Mouse (Mus musculus) gastrocnemius, postnatal 36 days (tissue): ENCODE results near the gene C1qtnf1. TPM values are rescaled to one million over a fixed set of nuclear protein-coding genes. Genes with fewer than 3 reads are reported as not detected.
A peak's percentile ranks its signal among the peaks of the same experiment; 100 is the strongest.

ENCODE experiments used
- DNase-seq, 2 experiments: peaks; one replicate each; pipeline ENCODE4 v3.0.0; 2022
- intact Hi-C: fragments of 180-260 bp; cut with DNase I; formaldehyde crosslinking; loops from one replicate; pipeline ENCODE4 v1.15.1; 2025
- total RNA-seq, 2 experiments: library from RNA; stranded (reverse); gene quantifications; 2 replicates each; pipeline ENCODE4 v1.2.3; 2021

Gene C1qtnf1
- total RNA-seq, 2 experiments from 2014 or later: 9.3 to 9.7 TPM

GRCm38 (mm10) chr11:118409106-118410072 is 18.6 kb upstream of the C1qtnf1 start:
- intact Hi-C loops: no loop called here
- no peak for DNase-seq

DNA sequence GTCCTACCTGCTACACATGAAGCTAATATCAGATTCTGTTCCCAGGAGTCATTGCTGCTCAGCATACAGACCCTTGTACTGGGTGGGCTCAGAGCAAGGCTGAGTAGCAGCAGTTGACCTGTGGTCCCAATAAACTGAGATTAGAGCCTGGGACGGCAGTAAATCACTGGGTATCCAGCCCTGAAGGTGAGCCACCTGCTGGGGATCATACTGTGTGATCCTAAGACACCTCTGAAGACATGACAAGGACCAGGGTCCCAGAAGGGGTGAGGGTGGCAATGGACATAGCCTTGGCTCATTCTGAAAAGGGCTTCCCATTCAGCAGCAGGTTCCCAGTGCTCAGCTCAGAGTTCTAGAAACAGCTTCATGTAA is 17.9 kb upstream of the C1qtnf1 start:
- intact Hi-C loops: no loop called here
- no peak for DNase-seq

GRCm38 (mm10) chr11:118410479-118410878 is 17.5 kb upstream of the C1qtnf1 start:
- intact Hi-C loops: no loop called here
- DNase-seq: no peak

- no peak for DNase-seq
- intact Hi-C loops: no loop called here
Observed at GRCm38 (mm10) chr11:118411271-118411670, 16.7 kb upstream of the C1qtnf1 start.

DNA sequence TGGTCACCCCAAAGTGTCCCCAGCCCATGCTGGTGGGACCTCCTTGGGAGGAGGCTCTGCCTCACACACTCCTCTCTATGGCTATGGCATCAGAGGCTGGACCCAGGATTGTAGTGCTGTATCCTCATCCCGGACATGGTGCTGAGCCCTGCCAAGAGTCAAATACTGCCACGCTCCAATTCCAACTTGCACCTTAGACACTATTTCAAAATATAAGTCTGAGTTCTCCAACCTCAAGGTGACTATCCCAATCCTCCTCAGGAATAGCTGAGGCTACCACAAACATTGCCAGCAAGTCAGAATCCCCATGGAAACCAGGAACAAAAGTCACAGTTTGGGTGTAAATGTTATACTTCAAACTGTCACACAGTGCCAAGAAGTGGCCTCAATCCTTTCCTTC is 15.4 kb upstream of the C1qtnf1 start:
- no peak for DNase-seq

GRCm38 (mm10) chr11:118413055-118413454 is 14.9 kb upstream of the C1qtnf1 start:
- DNase-seq: no peak
- intact Hi-C loops: no loop called here

More for the DNA sequence above, 15.4 kb upstream of the C1qtnf1 start:
- intact Hi-C loops: no loop called here

DNA sequence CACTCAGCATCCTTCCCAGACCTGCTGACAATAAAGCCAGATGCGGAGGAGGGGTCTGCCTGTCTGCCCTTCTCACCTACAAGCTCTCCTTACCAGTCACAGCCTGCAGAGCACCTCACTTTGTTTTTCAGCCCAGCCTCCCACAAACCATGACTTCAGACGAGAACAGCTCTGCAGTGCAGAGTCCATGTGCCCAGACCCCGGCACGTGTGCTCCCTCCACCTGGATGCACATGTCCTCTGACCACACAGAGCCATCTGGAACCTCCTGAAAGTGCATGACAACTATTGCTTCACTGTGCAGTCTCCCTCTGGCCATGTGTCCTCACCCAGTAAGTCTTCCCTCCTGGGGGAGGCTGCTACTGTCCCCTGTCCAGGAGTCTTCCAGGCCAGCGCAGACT is 13.7 kb upstream of the C1qtnf1 start:
- intact Hi-C loops: no loop called here
- DNase-seq: no peak

DNA sequence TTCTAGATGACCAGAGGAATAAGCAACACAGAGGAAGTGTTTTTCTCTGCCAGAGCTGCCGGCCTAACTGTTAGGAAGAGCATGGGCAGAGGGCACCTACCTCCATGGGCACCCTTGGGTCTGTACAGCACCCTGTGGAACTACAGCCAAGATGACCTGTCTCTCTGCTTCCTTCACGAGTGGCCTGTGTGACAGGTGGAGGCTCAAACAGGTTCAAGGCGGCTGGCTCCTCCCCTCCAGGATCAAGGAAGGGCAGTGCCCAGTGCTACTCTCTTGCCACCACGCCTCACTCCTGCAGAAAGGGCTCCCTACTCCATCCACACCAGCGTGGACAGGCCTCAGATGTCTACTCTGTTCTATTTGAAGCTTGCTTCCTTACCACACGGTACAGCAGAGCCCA is 12.4 kb upstream of the C1qtnf1 start:
- intact Hi-C loops: no loop called here
- DNase-seq: no peak

DNA sequence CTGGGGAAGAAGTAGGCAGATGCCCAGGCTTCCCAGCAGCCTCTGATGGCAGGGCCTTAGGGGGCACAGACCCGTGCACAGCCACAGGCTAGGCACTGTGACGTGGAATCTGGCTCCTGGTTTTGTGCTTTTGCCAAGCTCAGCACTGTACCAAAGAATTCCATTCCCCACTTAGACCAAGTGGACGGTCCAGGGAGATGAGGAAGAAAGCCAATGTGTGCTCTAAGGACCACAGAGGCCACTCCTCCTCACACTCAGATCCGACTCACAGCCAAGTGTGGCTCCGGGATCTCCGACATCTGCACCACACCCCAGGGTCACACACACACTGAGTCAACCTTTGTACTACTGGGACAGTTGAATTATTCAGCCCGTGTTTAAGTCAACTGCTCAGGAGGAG is 12.0 kb upstream of the C1qtnf1 start:
- DNase-seq: no peak
- intact Hi-C loops: no loop called here

GRCm38 (mm10) chr11:118417496-118417895 is 10.5 kb upstream of the C1qtnf1 start:
- no peak for DNase-seq
- intact Hi-C loops: no loop called here

DNA sequence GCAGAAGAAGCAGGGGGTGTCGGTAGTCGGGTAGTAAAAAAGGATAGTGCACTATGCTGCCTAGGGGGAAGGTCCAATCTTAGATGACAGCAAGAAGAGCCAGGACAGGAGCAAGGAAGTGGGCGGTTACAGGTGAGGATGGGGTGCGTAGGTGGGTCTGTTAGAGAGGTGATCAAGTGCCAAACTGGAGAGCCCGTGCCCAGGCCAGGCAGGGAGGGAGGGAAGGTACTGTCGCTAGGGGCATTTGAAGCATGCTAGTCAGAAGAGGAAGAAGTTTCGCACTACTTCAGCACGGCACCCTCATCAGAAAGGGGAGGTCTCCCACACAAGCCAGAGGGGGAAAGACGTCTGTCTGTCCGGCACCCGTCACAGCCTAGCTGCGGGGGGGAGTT is 9.6 kb upstream of the C1qtnf1 start:
- intact Hi-C loops: no loop called here
- no peak for DNase-seq

DNA sequence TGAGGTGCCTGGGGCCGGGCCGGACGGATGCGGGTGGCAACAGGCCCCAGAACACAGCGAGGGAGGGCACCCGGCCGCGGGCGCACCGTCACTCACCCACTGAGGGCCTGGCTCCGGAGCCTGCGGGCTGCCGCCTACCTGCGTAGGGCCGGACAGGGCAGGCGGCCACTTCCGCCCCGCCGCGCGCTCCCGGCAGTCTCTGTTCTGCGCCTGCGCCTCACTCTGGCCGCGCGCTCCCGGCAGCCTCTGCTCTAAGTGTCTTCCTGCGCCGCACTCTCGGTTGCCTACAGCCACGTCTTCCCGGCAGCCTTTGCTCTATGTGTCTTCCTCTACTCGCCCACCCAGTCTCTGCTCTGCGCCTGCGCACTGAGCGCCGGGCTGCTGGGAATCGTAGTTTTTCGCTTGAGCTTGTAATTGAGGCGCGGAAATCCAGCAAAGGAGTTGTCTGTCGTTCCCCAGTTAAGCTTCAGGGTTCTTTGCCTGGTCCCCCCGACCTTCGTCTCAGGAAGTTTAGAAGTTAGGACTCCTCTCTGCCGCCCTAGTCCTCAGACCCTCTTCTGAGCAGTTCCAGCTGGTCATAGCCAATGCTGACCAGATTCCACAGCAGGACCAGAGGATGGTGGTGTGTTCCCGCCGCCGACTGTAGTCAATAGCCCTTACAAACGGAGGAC is 9.0 kb upstream of the C1qtnf1 start, which contains the start of gene Cant1:
Gene Cant1, minus strand, starts transcription at position 253 of the 671 bp plus-strand sequence.
- DNase-seq: peak; percentile 95
- intact Hi-C loops: no loop called here

DNA sequence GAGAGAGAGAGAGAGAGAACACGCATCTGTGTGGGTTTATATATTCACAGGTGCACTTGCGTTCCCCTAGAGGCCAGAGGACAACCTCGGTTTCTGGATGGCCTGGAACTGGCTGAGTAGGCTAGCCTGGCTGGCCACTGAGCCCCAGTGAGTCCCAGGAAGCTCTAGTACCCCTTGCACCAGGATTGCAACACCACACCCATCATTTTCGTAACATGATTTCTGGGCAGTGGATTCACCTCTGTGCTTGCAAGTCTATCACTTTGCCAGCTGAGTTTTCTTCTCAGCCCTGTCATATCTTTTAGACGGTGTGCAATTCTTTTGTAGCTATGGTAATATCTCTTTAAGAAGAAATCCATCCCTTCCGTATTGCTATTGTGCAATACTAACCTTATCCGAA is 7.7 kb upstream of the C1qtnf1 start:
- intact Hi-C loops: no loop called here
- no peak for DNase-seq

DNA sequence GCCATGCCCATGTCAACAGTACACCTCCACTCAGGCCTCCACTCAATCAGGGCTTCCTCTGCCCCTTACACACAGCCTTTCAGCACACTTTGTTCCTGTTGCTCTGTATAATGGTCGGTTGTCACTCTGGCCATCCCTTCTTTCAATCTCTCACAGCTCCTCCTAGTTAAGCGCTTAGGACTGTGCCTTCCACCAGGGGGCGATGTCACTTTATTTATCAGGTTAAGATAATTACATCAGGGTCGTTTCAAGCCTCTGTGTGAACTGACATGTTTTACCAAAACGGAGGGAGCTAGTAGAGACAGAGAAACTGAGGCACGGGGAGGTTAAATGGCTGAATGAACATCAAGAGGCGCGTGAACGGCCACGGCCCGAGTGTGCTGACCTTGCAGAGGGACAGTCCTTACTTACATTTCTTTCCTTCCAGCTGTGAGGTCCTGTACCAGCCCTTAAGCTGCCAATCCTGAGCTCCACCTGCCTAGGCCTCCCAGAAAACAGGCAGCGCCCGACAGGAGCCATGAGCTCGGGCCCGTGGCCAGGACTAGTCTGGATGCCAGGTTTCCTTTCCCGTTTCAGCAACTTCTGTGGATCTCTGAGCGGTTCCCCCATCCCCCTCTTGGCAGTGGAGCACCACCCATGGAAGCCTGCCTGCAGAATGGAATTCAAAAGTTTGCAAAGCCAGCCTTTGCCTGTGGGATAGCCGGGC is 4.6 kb upstream of the C1qtnf1 start:
- intact Hi-C loops: loop anchor here (1.0 kb wide), 1 partner anchor 20 kb away; no protein-coding TSS in a partner anchor
- peak; percentile 75 to 77 for DNase-seq

GRCm38 (mm10) chr11:118424621-118425335 is 3.2 kb upstream of the C1qtnf1 start:
- intact Hi-C loops: no loop called here
- no peak for DNase-seq

GRCm38 (mm10) chr11:118426765-118427164 is 1.2 kb upstream of the C1qtnf1 start:
- intact Hi-C loops: no loop called here
- DNase-seq: no peak

- intact Hi-C loops: no loop called here
- no peak for DNase-seq
Observed at GRCm38 (mm10) chr11:118427266-118427779, 680 bp upstream of the C1qtnf1 start.

- DNase-seq: no peak
- intact Hi-C loops: no loop called here
Observed at GRCm38 (mm10) chr11:118428460-118428868, 461 bp downstream of the C1qtnf1 start.

GRCm38 (mm10) chr11:118428944-118429709 is 1.1 kb downstream of the C1qtnf1 start:
- DNase-seq: no peak
- intact Hi-C loops: no loop called here
